Mouse (Mus musculus) midbrain, embryonic 15.5 days (tissue): Measurements from ENCODE around the gene Peli2. TPM values are rescaled to one million over a fixed set of nuclear protein-coding genes. Genes with fewer than 3 reads are reported as not detected.

Source experiments
- ATAC-seq: fragments of 200-750 bp; cut with Nextera tagmentation; replicated peaks from 2 replicates; pipeline ENCODE4 v1.8.0; 2017; ENCODE audit warnings: moderate TSS enrichment
- H3K27ac ChIP-seq: fragments of 300-500 bp; sonication (generic); 2 replicates; pipeline ENCODE4 v1.5.1; 2015; ENCODE audit warnings: mild to moderate bottlenecking, inconsistent platforms
- H3K27me3 ChIP-seq: fragments of 300-500 bp; sonication (generic); replicated peaks from 2 replicates; pipeline ENCODE4 v1.6.1; 2015; ENCODE audit warnings: inconsistent platforms
- H3K36me3 ChIP-seq: fragments of 300-500 bp; sonication (generic); replicated peaks from 2 replicates; pipeline ENCODE4 v1.6.1; 2015; ENCODE audit warnings: inconsistent platforms
- H3K4me1 ChIP-seq: fragments of 300-500 bp; sonication (generic); 2 replicates; pipeline ENCODE4 v1.6.1; 2015; ENCODE audit warnings: inconsistent platforms
- H3K4me2 ChIP-seq: fragments of 300-500 bp; sonication (generic); 2 replicates; pipeline ENCODE4 v1.6.1; 2015; ENCODE audit warnings: inconsistent platforms, mild to moderate bottlenecking, moderate library complexity
- H3K4me3 ChIP-seq: fragments of 300-500 bp; sonication (generic); 2 replicates; pipeline ENCODE4 v1.5.1; 2015; ENCODE audit warnings: mild to moderate bottlenecking, inconsistent platforms
- H3K9ac ChIP-seq: fragments of 300-500 bp; sonication (generic); 2 replicates; pipeline ENCODE4 v1.6.1; 2015; ENCODE audit warnings: mild to moderate bottlenecking, inconsistent platforms
- H3K9me3 ChIP-seq: fragments of 300-500 bp; sonication (generic); 2 replicates; pipeline ENCODE4 v1.6.1; 2016; ENCODE audit warnings: inconsistent platforms
- WGBS: fragments of 180-500 bp; shearing (Covaris S2); methylation state at CpG from one replicate; pipeline ENCODE4 v1.1.7; 2015; ENCODE audit warnings: mixed read lengths; 5-methylcytosine and 5-hydroxymethylcytosine counted together
- polyA plus RNA-seq: library from polyadenylated mRNA; unstranded; fragments of >200 nt; fragmentation: Nextera tagmentation; extraction: Ambion mirVana; gene quantifications from 2 replicates; pipeline ENCODE4 v1.2.1, GENCODE M21; 2015

Peli2 gene
- polyA plus RNA-seq, 1 experiment from 2014 or later: 8.5 TPM

GRCm38 (mm10) chr14:48142696-48143095, 22.1 kb downstream of the Peli2 start:
- WGBS: 77% methylated on average over 10 of the region's 10 CpGs
- no peak overlapping the region for H3K9ac ChIP-seq

GRCm38 (mm10) chr14:48143141-48143540, 22.5 kb downstream of the Peli2 start:
- ATAC-seq: peak; percentile 69
- Histone ChIP-seq H3K4me3 (no peak overlapping the region), H3K4me2 (no peak overlapping the region), H3K27ac (no peak overlapping the region), H3K27me3 (no peaks in the 10 kb centered on the region), H3K9ac (no peak overlapping the region), H3K4me1 (peaks cover 17% of the 10 kb centered on the region), H3K36me3 (no peaks in the 10 kb centered on the region), H3K9me3 (no peaks in the 10 kb centered on the region)
- WGBS: 37% methylated on average over 4 of the region's 4 CpGs

More at GRCm38 (mm10) chr14:48142696-48143095, 22.1 kb downstream of the Peli2 start:
- Histone ChIP-seq H3K27ac (no peak overlapping the region), H3K9me3 (no peaks in the 10 kb centered on the region), H3K4me3 (no peak overlapping the region), H3K4me1 (peaks cover 18% of the 10 kb centered on the region), H3K4me2 (no peak overlapping the region), H3K36me3 (no peaks in the 10 kb centered on the region), H3K27me3 (no peaks in the 10 kb centered on the region)
- ATAC-seq: no peak

- WGBS: 94% methylated on average over 17 of the region's 17 CpGs
Measured at GRCm38 (mm10) chr14:48144330-48144729, 23.7 kb downstream of the Peli2 start.

GRCm38 (mm10) chr14:48147688-48148087, 27.1 kb downstream of the Peli2 start:
- Histone ChIP-seq H3K4me1 (peaks cover 7% of the 10 kb centered on the region; the same call in 1 of the 2 replicates), H3K4me3 (no peak overlapping the region), H3K36me3 (no peaks in the 10 kb centered on the region), H3K9ac (no peak overlapping the region), H3K9me3 (no peaks in the 10 kb centered on the region), H3K27me3 (no peaks in the 10 kb centered on the region), H3K4me2 (no peak overlapping the region), H3K27ac (no peak overlapping the region)
- 83% methylated on average over 6 of the region's 6 CpGs for WGBS
- no peak for ATAC-seq

More at GRCm38 (mm10) chr14:48144330-48144729, 23.7 kb downstream of the Peli2 start:
- Histone ChIP-seq H3K4me3 (no peak overlapping the region), H3K4me2 (no peak overlapping the region), H3K9me3 (no peaks in the 10 kb centered on the region), H3K36me3 (no peaks in the 10 kb centered on the region), H3K27me3 (no peaks in the 10 kb centered on the region), H3K9ac (no peak overlapping the region), H3K27ac (no peak overlapping the region), H3K4me1 (peaks cover 10% of the 10 kb centered on the region)
- ATAC-seq: no peak

GRCm38 (mm10) chr14:48148615-48149014, 28.0 kb downstream of the Peli2 start:
- no peaks in the 10 kb centered on the region for H3K27me3 ChIP-seq
- no peaks in the 10 kb centered on the region for H3K9me3 ChIP-seq
- no peak overlapping the region for H3K9ac ChIP-seq
- 91% methylated on average over 6 of the region's 6 CpGs for WGBS
- H3K4me1 ChIP-seq: no peaks in the 10 kb centered on the region
- ATAC-seq: no peak
- H3K4me2 ChIP-seq: no peak overlapping the region
- no peak overlapping the region for H3K27ac ChIP-seq
- H3K4me3 ChIP-seq: no peak overlapping the region
- no peaks in the 10 kb centered on the region for H3K36me3 ChIP-seq

- H3K4me2 ChIP-seq: no peak overlapping the region
- H3K4me1 ChIP-seq: no peaks in the 10 kb centered on the region
- WGBS: 91% methylated on average over 9 of the region's 9 CpGs
- no peaks in the 10 kb centered on the region for H3K36me3 ChIP-seq
- H3K4me3 ChIP-seq: no peak overlapping the region
- no peak overlapping the region for H3K27ac ChIP-seq
- H3K27me3 ChIP-seq: no peaks in the 10 kb centered on the region
- no peak overlapping the region for H3K9ac ChIP-seq
- no peaks in the 10 kb centered on the region for H3K9me3 ChIP-seq
- no peak for ATAC-seq
Measured at GRCm38 (mm10) chr14:48149351-48149750, 28.7 kb downstream of the Peli2 start.

- Histone ChIP-seq H3K36me3 (no peaks in the 10 kb centered on the region), H3K4me2 (no peak overlapping the region), H3K27me3 (no peaks in the 10 kb centered on the region), H3K27ac (no peak overlapping the region), H3K9ac (no peak overlapping the region), H3K9me3 (no peaks in the 10 kb centered on the region), H3K4me1 (no peaks in the 10 kb centered on the region), H3K4me3 (no peak overlapping the region)
- WGBS: 95% methylated on average over 1 of the region's 1 CpGs
- ATAC-seq: no peak
Measured at GRCm38 (mm10) chr14:48150903-48151302, 30.3 kb downstream of the Peli2 start.

- H3K4me1 ChIP-seq: no peaks in the 10 kb centered on the region
- H3K9ac ChIP-seq: no peak overlapping the region
- no peaks in the 10 kb centered on the region for H3K27me3 ChIP-seq
- no peaks in the 10 kb centered on the region for H3K36me3 ChIP-seq
- no peaks in the 10 kb centered on the region for H3K9me3 ChIP-seq
- H3K27ac ChIP-seq: no peak overlapping the region
- no peak overlapping the region for H3K4me2 ChIP-seq
- H3K4me3 ChIP-seq: no peak overlapping the region
- 85% methylated on average over 2 of the region's 2 CpGs for WGBS
- ATAC-seq: no peak
Measured at GRCm38 (mm10) chr14:48151554-48151953, 30.9 kb downstream of the Peli2 start.

GRCm38 (mm10) chr14:48153064-48153463, 32.4 kb downstream of the Peli2 start:
- Histone ChIP-seq H3K9ac (no peak overlapping the region), H3K27ac (no peak overlapping the region), H3K4me1 (no peaks in the 10 kb centered on the region), H3K9me3 (no peaks in the 10 kb centered on the region), H3K4me3 (no peak overlapping the region), H3K4me2 (no peak overlapping the region), H3K36me3 (no peaks in the 10 kb centered on the region), H3K27me3 (no peaks in the 10 kb centered on the region)
- WGBS: 71% methylated on average over 2 of the region's 2 CpGs
- ATAC-seq: no peak

GRCm38 (mm10) chr14:48153865-48154511, 33.4 kb downstream of the Peli2 start:
- WGBS: 93% methylated on average over 5 of the region's 5 CpGs
- Histone ChIP-seq H3K36me3 (no peaks in the 10 kb centered on the region), H3K27ac (no peak overlapping the region), H3K9me3 (no peaks in the 10 kb centered on the region), H3K27me3 (no peaks in the 10 kb centered on the region), H3K4me3 (no peak overlapping the region), H3K4me1 (no peaks in the 10 kb centered on the region), H3K9ac (no peak overlapping the region), H3K4me2 (no peak overlapping the region)
- ATAC-seq: no peak

- no peak for ATAC-seq
- Histone ChIP-seq H3K4me1 (no peaks in the 10 kb centered on the region), H3K27me3 (no peaks in the 10 kb centered on the region), H3K9me3 (no peaks in the 10 kb centered on the region), H3K4me3 (no peak overlapping the region), H3K36me3 (no peaks in the 10 kb centered on the region), H3K4me2 (no peak overlapping the region), H3K9ac (no peak overlapping the region), H3K27ac (no peak overlapping the region)
- 78% methylated on average over 8 of the region's 8 CpGs for WGBS
Measured at GRCm38 (mm10) chr14:48154641-48155040, 34.0 kb downstream of the Peli2 start.

- ATAC-seq: no peak
- Histone ChIP-seq H3K27me3 (no peaks in the 10 kb centered on the region), H3K27ac (no peak overlapping the region), H3K9me3 (no peaks in the 10 kb centered on the region), H3K36me3 (no peaks in the 10 kb centered on the region), H3K4me1 (no peaks in the 10 kb centered on the region), H3K4me2 (no peak overlapping the region), H3K9ac (no peak overlapping the region), H3K4me3 (no peak overlapping the region)
- 82% methylated on average over 13 of the region's 13 CpGs for WGBS
Measured at GRCm38 (mm10) chr14:48155153-48155552, 34.5 kb downstream of the Peli2 start.

- H3K27ac ChIP-seq: no peak overlapping the region
- WGBS: 77% methylated on average over 3 of the region's 3 CpGs
- H3K36me3 ChIP-seq: no peaks in the 10 kb centered on the region
- H3K9ac ChIP-seq: no peak overlapping the region
- H3K9me3 ChIP-seq: no peaks in the 10 kb centered on the region
- no peak overlapping the region for H3K4me2 ChIP-seq
- H3K4me3 ChIP-seq: no peak overlapping the region
- H3K4me1 ChIP-seq: no peaks in the 10 kb centered on the region
- no peak for ATAC-seq
- H3K27me3 ChIP-seq: no peaks in the 10 kb centered on the region
Measured at GRCm38 (mm10) chr14:48157085-48157484, 36.5 kb downstream of the Peli2 start.
